Mouse (Mus musculus): Measurements from ENCODE around the gene Olfr961. TPM values are rescaled to one million over a fixed set of nuclear protein-coding genes. Genes with fewer than 3 reads are reported as not detected.
A peak's percentile ranks its signal among the peaks of the same experiment; 100 is the strongest.

Gene Olfr961
- not detected in 2 replicates for total RNA-seq (2012; rRNA removed)

- no peak for TF ChIP-seq CHD2 (IDR thresholded peaks at IDR 0.05; ENCODE audit: low read depth, low read length)
- DNase-seq (ENCODE audit: low read depth, low spot score) = no peak
- no peaks in the 10 kb centered on the region for H3K36me3 ChIP-seq (ENCODE audit: control insufficient read depth, insufficient read depth, low read length, poor library complexity, severe bottlenecking)
- H3K9me3 ChIP-seq (ENCODE audit: control insufficient read depth, insufficient read depth, low read depth, low read length) = no peaks in the 10 kb centered on the region
- no peak within 1 kb of the TSS for H3K4me3 ChIP-seq (ENCODE audit: insufficient read depth in 1 of 2, low read depth in 1 of 2, low read length in 2 of 2, poor library complexity in 1 of 2, severe bottlenecking in 1 of 2)
- in situ Hi-C loops (cut with MboI; ENCODE audit: low sequenced_read_pairs in 2 of 2, unreplicated experiment in 2 of 2) = no loop called here
- no peaks in the 10 kb centered on the region for H3K4me1 ChIP-seq (ENCODE audit: control insufficient read depth in 2 of 2, insufficient read depth in 2 of 2, low read length in 2 of 2, poor library complexity in 1 of 2)
- H3K27ac ChIP-seq (ENCODE audit: insufficient read depth, low read depth, low read length, poor library complexity, severe bottlenecking) = no peak within 1 kb of the TSS
- no peak within 1 kb of the TSS for H3K9ac ChIP-seq (ENCODE audit: insufficient read depth, low read depth, low read length, poor library complexity, severe bottlenecking)
Observed at GRCm38 (mm10) chr9:39644785-39645184, at the start of gene Olfr961. Gene Olfr961 (plus strand): TSS chr9:39645085.

DNA sequence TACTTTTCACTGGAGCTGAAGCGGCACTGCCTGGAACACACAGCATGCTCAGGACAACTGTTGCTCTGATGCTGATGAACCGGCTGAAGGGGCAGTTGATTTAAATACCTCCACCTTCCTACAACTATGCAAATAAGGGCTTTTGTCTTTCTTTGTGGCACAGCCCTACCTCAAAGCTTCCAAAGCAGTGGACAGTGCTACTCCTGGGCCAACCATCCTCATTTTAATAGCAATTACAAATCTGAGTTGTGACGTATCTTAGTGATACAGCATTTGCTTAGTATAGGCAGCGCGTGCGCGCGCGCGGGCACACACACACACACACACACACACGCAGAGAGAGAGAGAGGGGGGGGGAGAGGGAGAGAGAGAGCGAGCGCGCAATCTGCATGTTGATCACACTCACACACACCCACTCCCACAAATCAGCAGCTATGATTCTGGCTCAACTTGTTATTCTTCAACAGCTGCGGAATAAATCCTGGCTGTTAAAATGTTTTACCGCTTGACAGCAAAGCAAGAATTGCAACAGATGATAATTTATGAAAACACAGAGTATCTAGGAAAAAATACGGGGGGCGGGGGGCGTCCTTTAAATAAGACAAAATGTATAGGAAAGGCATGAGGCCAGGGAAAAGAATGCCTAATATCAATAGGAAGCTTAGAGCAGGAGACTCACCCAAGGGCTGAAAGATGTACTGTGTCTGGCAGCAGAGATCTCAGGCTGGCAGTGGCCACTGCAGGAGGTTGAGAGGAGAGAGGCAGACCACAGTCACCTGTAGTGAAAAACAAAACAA, 42.2 kb upstream of the Olfr961 start:
- in situ Hi-C loops (cut with MboI; ENCODE audit: low sequenced_read_pairs in 2 of 2, unreplicated experiment in 2 of 2) = no loop called here
- Histone ChIP-seq H3K9me3 (ENCODE audit: control insufficient read depth, insufficient read depth, low read depth, low read length) (no peaks in the 10 kb centered on the region), H3K4me3 (ENCODE audit: insufficient read depth in 1 of 2, low read depth in 1 of 2, low read length in 2 of 2, poor library complexity in 1 of 2, severe bottlenecking in 1 of 2) (peak overlapping the region in 1 of 2 experiments; percentile 51; a peak in 2 of 4 replicates), H3K36me3 (ENCODE audit: control insufficient read depth, insufficient read depth, low read length, poor library complexity, severe bottlenecking) (no peaks in the 10 kb centered on the region), H3K4me1 (ENCODE audit: control insufficient read depth in 2 of 2, insufficient read depth in 2 of 2, low read length in 2 of 2, poor library complexity in 1 of 2) (peaks cover 3 to 4% of the 10 kb centered on the region in 2 experiments; a peak in 3 of 4 replicates), H3K9ac (ENCODE audit: insufficient read depth, low read depth, low read length, poor library complexity, severe bottlenecking) (no peak overlapping the region), H3K27ac (ENCODE audit: insufficient read depth, low read depth, low read length, poor library complexity, severe bottlenecking) (no peak overlapping the region)
- TF ChIP-seq CHD2 (IDR thresholded peaks at IDR 0.05; ENCODE audit: low read depth, low read length) (no peak), ZNF384 (IDR thresholded peaks at IDR 0.05; ENCODE audit: low read depth, low read length) (no peak), ZC3H11A (IDR thresholded peaks at IDR 0.05; ENCODE audit: borderline replicate concordance, low read depth, low read length) (no peak), HCFC1 (IDR thresholded peaks at IDR 0.05; ENCODE audit: borderline replicate concordance, insufficient read depth, low read length) (no peak), MAFK (IDR thresholded peaks at IDR 0.05; ENCODE audit: insufficient read depth, low read depth, low read length) (no peak)
- DNase-seq (ENCODE audit: low read depth, low spot score) = peak; percentile 17

DNA sequence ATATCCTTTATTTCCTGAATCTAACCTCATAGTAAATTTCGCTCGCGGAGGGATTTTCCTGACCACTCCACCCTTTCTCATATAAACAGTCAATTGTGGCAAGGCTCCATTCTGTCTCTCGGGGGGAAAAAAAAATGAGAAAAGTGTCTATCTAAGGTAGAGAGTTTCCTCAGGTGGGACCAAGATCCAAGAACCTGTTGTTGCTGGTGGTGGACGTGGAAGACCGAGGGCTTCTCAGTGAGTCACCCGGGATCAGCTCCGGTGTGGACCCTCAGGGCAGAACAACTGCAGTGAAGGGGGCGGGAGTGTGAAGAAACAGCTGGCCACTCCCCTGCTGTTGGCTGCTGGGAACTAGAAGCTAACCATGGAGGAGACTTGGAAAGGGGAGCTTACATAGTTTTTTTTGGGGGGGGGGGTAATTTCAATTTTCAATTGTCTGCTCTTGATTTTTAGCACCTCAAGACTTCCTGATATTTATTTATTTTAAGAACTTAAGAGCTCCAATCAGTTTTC, 41.5 kb upstream of the Olfr961 start:
- Histone ChIP-seq H3K9ac (ENCODE audit: insufficient read depth, low read depth, low read length, poor library complexity, severe bottlenecking) (no peak overlapping the region), H3K27ac (ENCODE audit: insufficient read depth, low read depth, low read length, poor library complexity, severe bottlenecking) (no peak overlapping the region), H3K9me3 (ENCODE audit: control insufficient read depth, insufficient read depth, low read depth, low read length) (no peaks in the 10 kb centered on the region), H3K36me3 (ENCODE audit: control insufficient read depth, insufficient read depth, low read length, poor library complexity, severe bottlenecking) (no peaks in the 10 kb centered on the region), H3K4me1 (ENCODE audit: control insufficient read depth in 2 of 2, insufficient read depth in 2 of 2, low read length in 2 of 2, poor library complexity in 1 of 2) (peaks cover 3 to 4% of the 10 kb centered on the region in 2 experiments; a peak in 3 of 4 replicates), H3K4me3 (ENCODE audit: insufficient read depth in 1 of 2, low read depth in 1 of 2, low read length in 2 of 2, poor library complexity in 1 of 2, severe bottlenecking in 1 of 2) (peak overlapping the region in 1 of 2 experiments; percentile 51; a peak in 2 of 4 replicates)
- in situ Hi-C loops (cut with MboI; ENCODE audit: low sequenced_read_pairs in 2 of 2, unreplicated experiment in 2 of 2) = no loop called here
- DNase-seq (ENCODE audit: low read depth, low spot score) = peak; percentile 16
- no peak for TF ChIP-seq MAFK (IDR thresholded peaks at IDR 0.05; ENCODE audit: insufficient read depth, low read depth, low read length)
- no peak for TF ChIP-seq HCFC1 (IDR thresholded peaks at IDR 0.05; ENCODE audit: borderline replicate concordance, insufficient read depth, low read length)
- TF ChIP-seq CHD2 (IDR thresholded peaks at IDR 0.05; ENCODE audit: low read depth, low read length) = no peak
- no peak for TF ChIP-seq ZC3H11A (IDR thresholded peaks at IDR 0.05; ENCODE audit: borderline replicate concordance, low read depth, low read length)
- TF ChIP-seq ZNF384 (IDR thresholded peaks at IDR 0.05; ENCODE audit: low read depth, low read length) = no peak

DNA sequence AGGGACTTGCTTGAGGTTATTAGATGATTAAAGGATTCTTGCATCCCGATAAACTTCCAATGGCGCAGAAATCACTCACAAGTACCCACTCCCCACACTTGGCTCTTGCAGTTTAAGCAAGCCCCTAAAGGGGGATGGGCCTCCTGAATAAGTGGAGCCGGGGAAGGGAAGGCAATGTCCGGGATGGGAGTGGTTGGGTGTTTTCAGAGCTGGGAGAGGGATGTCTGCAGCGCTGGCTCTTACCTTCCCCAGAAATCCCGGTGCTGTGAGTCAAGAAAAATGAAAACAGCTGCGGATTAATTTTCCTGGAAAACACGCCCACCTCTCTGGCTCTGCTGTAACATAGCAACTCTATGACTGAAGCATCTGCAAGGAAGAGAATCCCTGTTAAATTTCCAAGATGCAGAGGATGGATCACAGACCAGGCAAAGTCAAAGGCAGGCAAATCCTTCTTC, 40.9 kb upstream of the Olfr961 start, which contains the start of gene AW551984:
TSS of gene AW551984 (minus strand) at position 405 of the 455 bp plus-strand sequence.
- DNase-seq (ENCODE audit: low read depth, low spot score) = peak; percentile 20
- Histone ChIP-seq H3K36me3 (ENCODE audit: control insufficient read depth, insufficient read depth, low read length, poor library complexity, severe bottlenecking) (no peaks in the 10 kb centered on the region), H3K27ac (ENCODE audit: insufficient read depth, low read depth, low read length, poor library complexity, severe bottlenecking) (no peak within 1 kb of the TSS), H3K4me1 (ENCODE audit: control insufficient read depth in 2 of 2, insufficient read depth in 2 of 2, low read length in 2 of 2, poor library complexity in 1 of 2) (peaks cover 3 to 4% of the 10 kb centered on the region in 2 experiments; a peak in 3 of 4 replicates), H3K9ac (ENCODE audit: insufficient read depth, low read depth, low read length, poor library complexity, severe bottlenecking) (no peak within 1 kb of the TSS), H3K9me3 (ENCODE audit: control insufficient read depth, insufficient read depth, low read depth, low read length) (no peaks in the 10 kb centered on the region), H3K4me3 (ENCODE audit: insufficient read depth in 1 of 2, low read depth in 1 of 2, low read length in 2 of 2, poor library complexity in 1 of 2, severe bottlenecking in 1 of 2) (peak within 1 kb of the TSS in 1 of 2 experiments; percentile 51; a peak in 2 of 4 replicates)
- TF ChIP-seq ZC3H11A (IDR thresholded peaks at IDR 0.05; ENCODE audit: borderline replicate concordance, low read depth, low read length) = no peak
- no peak for TF ChIP-seq MAFK (IDR thresholded peaks at IDR 0.05; ENCODE audit: insufficient read depth, low read depth, low read length)
- in situ Hi-C loops (cut with MboI; ENCODE audit: low sequenced_read_pairs in 2 of 2, unreplicated experiment in 2 of 2) = no loop called here
